Mouse (Mus musculus) heart, postnatal 0 days (tissue): ENCODE measurements at regions not wholly inside any gene's neighbourhood (a gene's known extent, or its start where the extent isn't known, plus 50 kb on each side); places are given as distances from the start of the nearest gene placed in this dataset.

ENCODE experiments used
- CTCF ChIP-seq: IDR thresholded peaks from 2 replicates; pipeline ENCODE4 v1.5.1; 2016; ENCODE audit warnings: antibody characterized with exemption, control low read depth, low read depth
- EP300 ChIP-seq: IDR thresholded peaks from 2 replicates; pipeline ENCODE4 v1.6.1; 2016; ENCODE audit warnings: antibody characterized with exemption, low read depth

- TF ChIP-seq CTCF (no peak), EP300 (no peak)
Observed at GRCm38 (mm10) chr1:60655206-60655605, 61.4 kb upstream of the Cd28 start.
